Mouse (Mus musculus): ENCODE measurements at regions not wholly inside any gene's neighbourhood (a gene's known extent, or its start where the extent isn't known, plus 50 kb on each side); places are given as distances from the start of the nearest gene placed in this dataset.

DNA sequence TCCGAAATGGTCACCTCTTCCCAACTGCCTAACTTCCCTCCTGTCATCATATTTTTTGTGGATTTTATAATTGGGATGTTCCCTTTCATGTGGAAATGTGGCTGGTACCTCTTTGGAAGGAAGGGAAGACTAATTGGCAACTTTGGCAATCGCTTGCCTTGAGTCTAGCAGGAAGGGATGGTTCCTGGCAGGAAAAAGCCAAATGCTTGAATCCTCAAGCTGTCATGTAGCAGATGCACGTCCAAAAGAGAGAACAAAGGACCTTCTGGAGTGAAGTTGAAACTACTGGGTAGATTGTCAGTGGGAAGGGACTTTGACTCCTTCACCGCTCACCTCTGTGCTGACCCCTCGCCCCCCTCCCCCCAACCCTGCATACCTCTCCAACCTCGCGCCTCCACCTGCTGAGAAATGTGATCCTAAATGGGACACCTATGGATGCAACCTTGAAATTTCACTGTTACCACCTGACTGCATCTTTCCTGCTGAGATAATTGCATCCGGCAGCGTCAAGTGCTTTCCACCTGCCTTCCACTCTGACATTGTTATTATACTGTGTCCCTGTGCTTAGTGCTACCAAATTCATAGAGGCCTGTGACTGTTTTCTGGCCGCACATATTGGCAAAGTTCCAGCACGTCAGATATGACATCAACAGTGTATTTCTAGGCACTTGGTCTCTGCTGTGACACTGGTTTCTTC is 159.6 kb upstream of the Lsm8 start:
- TF ChIP-seq POLR2A (IDR thresholded peaks at IDR 0.05; ENCODE audit: borderline replicate concordance, insufficient read depth, low read length) (no peak), CTCF (IDR thresholded peaks at IDR 0.05; ENCODE audit: borderline replicate concordance, insufficient read depth, low read depth, low read length) (no peak)

All from cerebellum, adult 2 months (tissue).